Mouse (Mus musculus): ENCODE results near the gene Tmod3.

DNA sequence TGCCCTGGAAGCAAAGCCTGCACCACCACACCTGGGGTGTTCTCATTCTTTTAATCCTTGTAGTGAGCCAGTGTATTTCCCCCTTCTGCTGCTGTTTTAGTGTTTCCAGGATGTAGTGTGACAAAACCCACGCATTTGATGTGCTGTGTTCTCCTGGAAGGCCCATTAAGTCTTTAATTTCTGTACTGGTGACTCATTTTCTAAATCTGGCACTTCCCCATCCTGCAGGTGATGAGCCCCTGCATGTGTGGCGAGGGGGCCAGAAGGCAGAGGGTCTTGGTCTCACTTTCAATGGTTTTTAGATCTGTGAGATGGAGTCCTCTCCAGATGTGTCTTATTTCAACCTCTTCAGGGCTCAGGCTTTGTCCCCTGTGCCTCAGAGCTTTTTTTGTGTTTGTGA is 105.5 kb downstream of the Tmod3 start:
- no peak for TF ChIP-seq CTCF (IDR thresholded peaks at IDR 0.05; ENCODE audit: low read depth, low read length)
- no peak for TF ChIP-seq POLR2A (IDR thresholded peaks at IDR 0.05; ENCODE audit: borderline replicate concordance, low read depth, low read length)
